Mouse (Mus musculus): ENCODE results near the gene Dnah2.

DNA sequence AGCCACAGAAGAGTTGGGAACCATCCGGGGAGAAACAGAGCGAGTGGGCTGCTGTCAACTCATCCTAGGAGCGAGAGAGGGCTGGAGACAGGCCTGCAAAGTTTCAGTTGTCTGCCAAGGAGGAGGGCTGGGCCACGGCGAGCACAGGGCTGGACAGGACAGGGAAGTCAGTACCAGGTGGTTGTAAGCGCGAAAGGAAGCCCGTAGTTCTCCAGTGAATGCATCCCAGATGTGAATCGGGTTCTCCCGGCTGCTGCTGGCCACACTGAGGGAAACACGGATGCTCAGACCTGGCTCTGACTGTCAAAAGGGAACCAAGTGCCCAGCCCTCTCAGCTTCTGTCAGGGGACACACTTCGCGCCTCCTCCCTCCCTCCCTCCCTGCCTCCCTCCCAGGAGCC is 14.5 kb upstream of the Dnah2 start:
- TF ChIP-seq POLR2A (IDR thresholded peaks at IDR 0.05; ENCODE audit: borderline replicate concordance, extremely low read depth, low read depth, low read length): no peak
- TF ChIP-seq CTCF (IDR thresholded peaks at IDR 0.05; ENCODE audit: insufficient read depth, low read length): no peak
